Mouse (Mus musculus): ENCODE measurements at regions not wholly inside any gene's neighbourhood (a gene's known extent, or its start where the extent isn't known, plus 50 kb on each side); places are given as distances from the start of the nearest gene placed in this dataset.
A peak's percentile ranks its signal among the peaks of the same experiment; 100 is the strongest.

- ATAC-seq (ENCODE audit: low FRiP score, low TSS enrichment) (peak; percentile 71; the same call in 1 of the 2 replicates), DNase-seq (peak; percentile 62)
- Histone ChIP-seq H3K4me2 (ENCODE audit: low read length) (no peak overlapping the region), H3K9ac (replicated peaks; ENCODE audit: low read length) (no peak overlapping the region), H3K36me3 (ENCODE audit: control insufficient read depth, insufficient read depth, low read length) (no peaks in the 10 kb centered on the region), H3K27me3 (ENCODE audit: control insufficient read depth, insufficient read depth, low read length) (no peaks in the 10 kb centered on the region), H3K4me3 (replicated peaks; ENCODE audit: low read depth, low read length) (no peak overlapping the region), H3K27ac (replicated peaks; ENCODE audit: low read depth, low read length) (no peak overlapping the region), H3K9me3 (ENCODE audit: control insufficient read depth, low read length) (no peaks in the 10 kb centered on the region), H3K4me1 (ENCODE audit: control insufficient read depth, insufficient read depth, low read length) (no peaks in the 10 kb centered on the region)
- 65% methylated on average over 11 of the region's 11 CpGs for WGBS
Measured at GRCm38 (mm10) chr12:90915929-90916713, 177.9 kb upstream of the Dio2 start.

GRCm38 (mm10) chr12:90903991-90904390 lies 165.8 kb upstream of the Dio2 start:
- DNase-seq (peak; percentile 27), ATAC-seq (ENCODE audit: low FRiP score, low TSS enrichment) (no peak)
- H3K36me3 ChIP-seq (ENCODE audit: control insufficient read depth, insufficient read depth, low read length): no peaks in the 10 kb centered on the region
- no peak overlapping the region for H3K9ac ChIP-seq (replicated peaks; ENCODE audit: low read length)
- no peak overlapping the region for H3K27ac ChIP-seq (replicated peaks; ENCODE audit: low read depth, low read length)
- H3K27me3 ChIP-seq (ENCODE audit: control insufficient read depth, insufficient read depth, low read length): no peaks in the 10 kb centered on the region
- H3K9me3 ChIP-seq (ENCODE audit: control insufficient read depth, low read length): no peaks in the 10 kb centered on the region
- H3K4me2 ChIP-seq (ENCODE audit: low read length): no peak overlapping the region
- 73% methylated on average over 6 of the region's 6 CpGs for WGBS
- no peak overlapping the region for H3K4me3 ChIP-seq (replicated peaks; ENCODE audit: low read depth, low read length)
- no peaks in the 10 kb centered on the region for H3K4me1 ChIP-seq (ENCODE audit: control insufficient read depth, insufficient read depth, low read length)

- ATAC-seq (ENCODE audit: low FRiP score, low TSS enrichment) (no peak), DNase-seq (no peak)
Measured at GRCm38 (mm10) chr12:90893655-90894370, 155.6 kb upstream of the Dio2 start.

GRCm38 (mm10) chr12:90876230-90877005 lies 138.2 kb upstream of the Dio2 start:
- Histone ChIP-seq H3K36me3 (ENCODE audit: control insufficient read depth, insufficient read depth, low read length) (no peaks in the 10 kb centered on the region), H3K27me3 (ENCODE audit: control insufficient read depth, insufficient read depth, low read length) (no peaks in the 10 kb centered on the region), H3K4me3 (replicated peaks; ENCODE audit: low read depth, low read length) (no peak overlapping the region), H3K4me2 (ENCODE audit: low read length) (no peak overlapping the region), H3K9ac (replicated peaks; ENCODE audit: low read length) (no peak overlapping the region), H3K4me1 (ENCODE audit: control insufficient read depth, insufficient read depth, low read length) (no peaks in the 10 kb centered on the region), H3K9me3 (ENCODE audit: control insufficient read depth, low read length) (no peaks in the 10 kb centered on the region), H3K27ac (replicated peaks; ENCODE audit: low read depth, low read length) (no peak overlapping the region)
- WGBS: 76% methylated on average over 5 of the region's 5 CpGs
- DNase-seq: no peak
- ATAC-seq (ENCODE audit: low FRiP score, low TSS enrichment): no peak

More at GRCm38 (mm10) chr12:90893655-90894370, 155.6 kb upstream of the Dio2 start:
- Histone ChIP-seq H3K27me3 (ENCODE audit: control insufficient read depth, insufficient read depth, low read length) (no peaks in the 10 kb centered on the region), H3K4me3 (replicated peaks; ENCODE audit: low read depth, low read length) (no peak overlapping the region), H3K4me1 (ENCODE audit: control insufficient read depth, insufficient read depth, low read length) (no peaks in the 10 kb centered on the region), H3K36me3 (ENCODE audit: control insufficient read depth, insufficient read depth, low read length) (no peaks in the 10 kb centered on the region), H3K4me2 (ENCODE audit: low read length) (no peak overlapping the region), H3K9me3 (ENCODE audit: control insufficient read depth, low read length) (no peaks in the 10 kb centered on the region), H3K27ac (replicated peaks; ENCODE audit: low read depth, low read length) (no peak overlapping the region), H3K9ac (replicated peaks; ENCODE audit: low read length) (no peak overlapping the region)
- 93% methylated on average over 9 of the region's 9 CpGs for WGBS

- ATAC-seq (ENCODE audit: low FRiP score, low TSS enrichment) (no peak), DNase-seq (no peak)
- H3K9ac ChIP-seq (replicated peaks; ENCODE audit: low read length): no peak overlapping the region
- WGBS: 97% methylated on average over 3 of the region's 3 CpGs
- no peaks in the 10 kb centered on the region for H3K9me3 ChIP-seq (ENCODE audit: control insufficient read depth, low read length)
- no peaks in the 10 kb centered on the region for H3K27me3 ChIP-seq (ENCODE audit: control insufficient read depth, insufficient read depth, low read length)
- H3K4me3 ChIP-seq (replicated peaks; ENCODE audit: low read depth, low read length): no peak overlapping the region
- no peak overlapping the region for H3K4me2 ChIP-seq (ENCODE audit: low read length)
- H3K27ac ChIP-seq (replicated peaks; ENCODE audit: low read depth, low read length): no peak overlapping the region
- H3K4me1 ChIP-seq (ENCODE audit: control insufficient read depth, insufficient read depth, low read length): no peaks in the 10 kb centered on the region
- H3K36me3 ChIP-seq (ENCODE audit: control insufficient read depth, insufficient read depth, low read length): no peaks in the 10 kb centered on the region
Measured at GRCm38 (mm10) chr12:90874840-90875239, 136.6 kb upstream of the Dio2 start.

GRCm38 (mm10) chr12:90873959-90874358 lies 135.7 kb upstream of the Dio2 start:
- 86% methylated on average over 3 of the region's 3 CpGs for WGBS
- no peak for ATAC-seq (ENCODE audit: low FRiP score, low TSS enrichment)

GRCm38 (mm10) chr12:90866597-90866996 lies 128.4 kb upstream of the Dio2 start:
- Histone ChIP-seq H3K4me3 (replicated peaks; ENCODE audit: low read depth, low read length) (no peak overlapping the region), H3K36me3 (ENCODE audit: control insufficient read depth, insufficient read depth, low read length) (no peaks in the 10 kb centered on the region), H3K27ac (replicated peaks; ENCODE audit: low read depth, low read length) (no peak overlapping the region), H3K4me2 (ENCODE audit: low read length) (no peak overlapping the region), H3K9me3 (ENCODE audit: control insufficient read depth, low read length) (no peaks in the 10 kb centered on the region), H3K27me3 (ENCODE audit: control insufficient read depth, insufficient read depth, low read length) (no peaks in the 10 kb centered on the region), H3K4me1 (ENCODE audit: control insufficient read depth, insufficient read depth, low read length) (no peaks in the 10 kb centered on the region), H3K9ac (replicated peaks; ENCODE audit: low read length) (no peak overlapping the region)
- DNase-seq (no peak), ATAC-seq (ENCODE audit: low FRiP score, low TSS enrichment) (no peak)
- WGBS: 89% methylated on average over 4 of the region's 4 CpGs

More at GRCm38 (mm10) chr12:90873959-90874358, 135.7 kb upstream of the Dio2 start:
- no peaks in the 10 kb centered on the region for H3K4me1 ChIP-seq (ENCODE audit: control insufficient read depth, insufficient read depth, low read length)
- H3K36me3 ChIP-seq (ENCODE audit: control insufficient read depth, insufficient read depth, low read length): no peaks in the 10 kb centered on the region
- H3K9ac ChIP-seq (replicated peaks; ENCODE audit: low read length): no peak overlapping the region
- H3K4me2 ChIP-seq (ENCODE audit: low read length): no peak overlapping the region
- no peaks in the 10 kb centered on the region for H3K27me3 ChIP-seq (ENCODE audit: control insufficient read depth, insufficient read depth, low read length)
- no peaks in the 10 kb centered on the region for H3K9me3 ChIP-seq (ENCODE audit: control insufficient read depth, low read length)
- no peak overlapping the region for H3K4me3 ChIP-seq (replicated peaks; ENCODE audit: low read depth, low read length)
- no peak overlapping the region for H3K27ac ChIP-seq (replicated peaks; ENCODE audit: low read depth, low read length)
- DNase-seq: no peak

GRCm38 (mm10) chr12:90862632-90863031 lies 124.4 kb upstream of the Dio2 start:
- Histone ChIP-seq H3K27me3 (ENCODE audit: control insufficient read depth, insufficient read depth, low read length) (no peaks in the 10 kb centered on the region), H3K9me3 (ENCODE audit: control insufficient read depth, low read length) (no peaks in the 10 kb centered on the region), H3K4me3 (replicated peaks; ENCODE audit: low read depth, low read length) (no peak overlapping the region), H3K4me2 (ENCODE audit: low read length) (no peak overlapping the region), H3K9ac (replicated peaks; ENCODE audit: low read length) (no peak overlapping the region), H3K4me1 (ENCODE audit: control insufficient read depth, insufficient read depth, low read length) (no peaks in the 10 kb centered on the region), H3K36me3 (ENCODE audit: control insufficient read depth, insufficient read depth, low read length) (no peaks in the 10 kb centered on the region), H3K27ac (replicated peaks; ENCODE audit: low read depth, low read length) (no peak overlapping the region)
- ATAC-seq (ENCODE audit: low FRiP score, low TSS enrichment): no peak
- 95% methylated on average over 3 of the region's 3 CpGs for WGBS
- DNase-seq: no peak
